Mouse (Mus musculus) MEL-GATA-1-ER (cell line): ENCODE data around the gene Elmo3.

Source experiments
- DNase-seq: peaks from one replicate; pipeline ENCODE4 v3.0.0-alpha.2; 2012; ENCODE audit warnings: low read depth; ENCODE audit errors: extremely low read depth

The Elmo3 gene

DNA sequence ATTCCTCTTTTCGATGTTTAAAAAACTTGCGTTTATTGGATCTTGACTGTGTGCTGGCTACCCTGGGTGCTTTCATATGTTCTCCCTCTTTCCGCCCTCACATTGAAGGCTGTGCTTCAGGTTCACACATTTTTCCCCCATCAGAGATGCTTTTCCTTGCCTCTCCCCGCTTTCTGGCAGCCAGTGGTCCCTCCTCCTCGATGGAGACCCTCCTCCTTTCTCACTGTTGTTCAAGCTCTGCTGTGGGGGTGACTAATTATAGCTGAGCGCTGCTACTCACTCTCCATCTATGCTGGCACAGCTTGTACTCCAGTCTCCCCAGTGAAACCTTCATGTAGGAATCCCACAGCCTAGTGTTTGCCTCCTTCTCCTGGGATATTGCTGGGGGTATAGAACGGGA is 44.8 kb downstream of the Elmo3 start:
- DNase-seq = no peak

DNA sequence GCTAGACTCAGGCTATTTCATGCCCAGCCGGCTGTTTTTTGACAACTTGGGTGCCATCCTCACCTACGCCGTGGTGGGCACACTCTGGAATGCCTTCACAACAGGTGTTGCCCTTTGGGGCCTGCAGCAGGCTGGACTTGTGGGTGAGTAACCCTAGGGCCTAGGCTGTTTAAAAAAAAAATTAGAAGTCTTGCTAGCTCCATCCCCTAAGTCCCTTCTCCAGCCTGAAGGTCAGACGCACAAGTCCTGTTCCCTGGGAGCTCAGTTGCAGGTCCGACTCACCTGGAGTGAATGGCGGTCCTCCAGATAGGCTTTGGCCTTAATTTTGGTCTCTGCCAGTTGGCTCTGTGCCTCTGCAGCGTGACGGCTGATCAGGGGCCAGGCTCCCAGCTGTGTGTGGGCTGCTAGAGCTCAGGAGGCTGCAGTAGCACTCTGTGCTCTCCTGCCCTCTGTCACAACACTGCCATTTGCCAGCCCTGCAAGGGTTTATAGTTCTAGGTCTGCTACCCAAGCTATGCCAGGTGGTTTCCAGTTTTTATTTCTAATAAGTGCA is 48.3 kb downstream of the Elmo3 start:
- DNase-seq = no peak

DNA sequence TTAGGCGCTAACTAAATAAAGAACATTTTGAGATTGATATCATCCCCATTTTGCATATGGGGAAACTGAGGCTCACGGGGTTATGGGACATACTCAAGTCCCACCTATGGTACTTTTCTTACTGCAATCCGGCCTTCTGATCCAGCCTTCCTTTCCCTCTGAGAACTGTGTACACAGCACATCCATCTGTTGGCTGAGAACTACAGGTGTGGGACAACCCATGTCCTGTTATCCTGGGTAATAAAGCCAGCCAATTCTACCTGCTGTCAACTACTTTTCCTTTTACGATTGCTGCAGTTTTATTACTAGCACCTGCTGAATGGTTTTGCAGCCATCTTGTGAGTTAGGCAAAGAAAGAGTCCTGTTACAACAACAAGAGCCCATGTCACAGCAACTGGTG is 49.1 kb downstream of the Elmo3 start:
- no peak for DNase-seq

- DNase-seq = no peak
Observed at GRCm38 (mm10) chr8:105355179-105356024, 50.0 kb downstream of the Elmo3 start.

DNA sequence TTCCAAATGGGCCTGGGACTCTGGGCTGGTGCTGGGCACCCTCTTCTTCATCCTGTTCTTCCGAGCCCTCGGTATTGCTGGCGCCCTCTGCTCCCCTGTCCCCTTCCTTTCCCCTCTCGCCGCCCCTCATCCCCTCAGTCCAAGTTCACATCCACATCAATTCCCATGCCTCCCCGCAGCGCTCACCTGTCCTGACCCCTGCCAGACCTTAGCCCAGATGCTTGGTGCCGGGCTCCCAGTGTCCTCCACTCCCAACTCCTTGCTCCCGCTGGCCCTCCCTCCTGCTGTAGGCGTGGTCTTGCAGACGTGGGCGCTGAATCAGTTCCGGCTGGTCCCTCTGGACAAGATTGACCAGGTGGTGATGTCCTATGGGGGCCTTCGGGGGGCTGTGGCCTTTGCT is 51.3 kb downstream of the Elmo3 start:
- DNase-seq = no peak

DNA sequence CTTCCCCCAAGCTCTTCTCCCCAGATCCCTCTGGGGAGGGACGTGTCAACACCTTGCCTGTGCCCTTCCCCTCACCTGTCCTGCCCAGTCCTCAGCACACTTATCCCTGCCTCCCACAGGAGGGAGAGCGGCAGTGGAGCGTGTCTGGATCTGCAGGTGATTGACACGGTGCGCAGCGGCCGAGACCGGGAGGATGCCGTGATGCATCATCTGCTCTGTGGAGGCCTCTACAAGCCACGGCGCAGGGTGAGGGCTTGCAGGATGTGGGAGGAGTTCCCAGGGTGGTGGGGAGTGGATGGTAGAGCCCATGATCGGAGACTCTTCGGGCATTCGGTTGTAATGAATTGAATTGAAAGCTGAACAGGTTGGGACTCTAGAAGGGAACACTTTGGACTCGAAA is 53.8 kb downstream of the Elmo3 start:
- no peak for DNase-seq

- no peak for DNase-seq
Observed at GRCm38 (mm10) chr8:105359646-105360045, 54.2 kb downstream of the Elmo3 start.
